Mouse (Mus musculus) bone marrow, adult 2 months (tissue): ENCODE measurements around the gene Kif5c.

Experiments
- CTCF ChIP-seq: fragments of 200-500 bp; IDR thresholded peaks from 2 replicates; pipeline ENCODE4 v1.5.1; 2011; ENCODE audit warnings: low read length, control low read depth; ENCODE audit not compliant: control insufficient read depth, insufficient read depth
- POLR2A ChIP-seq: fragments of 200-500 bp; IDR thresholded peaks from 2 replicates; pipeline ENCODE4 v1.6.1; 2011; ENCODE audit warnings: low read depth, mild to moderate bottlenecking, control low read depth, low read length, borderline replicate concordance; ENCODE audit not compliant: control insufficient read depth

DNA sequence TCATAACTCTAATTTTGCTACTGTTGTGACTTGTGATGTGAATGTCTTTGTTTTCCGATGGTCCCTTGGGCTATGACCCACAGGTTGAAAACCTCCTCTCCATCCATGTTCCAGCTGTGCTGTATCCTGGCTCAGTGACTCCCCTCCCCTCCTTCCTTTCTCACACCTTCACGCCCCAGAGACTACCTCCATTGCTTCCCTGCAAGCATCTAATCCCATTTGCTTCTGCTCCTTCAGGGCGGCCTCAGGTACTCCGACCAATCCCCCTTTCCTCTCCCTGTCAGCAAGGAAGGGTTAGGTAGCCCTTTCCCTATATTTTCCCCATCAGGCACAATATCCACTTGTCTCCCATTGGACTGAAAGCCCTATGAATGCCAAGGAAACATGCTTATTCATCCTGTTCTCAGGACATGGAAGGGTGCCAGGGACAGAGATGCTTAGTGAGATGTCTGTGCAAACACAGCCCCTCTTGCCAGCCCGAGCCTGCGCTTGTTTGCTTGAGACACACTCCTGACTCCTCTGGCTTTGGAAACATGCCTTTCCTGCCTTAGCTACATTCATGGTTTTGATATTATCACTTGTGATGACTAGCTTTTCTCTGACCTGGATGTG is 9.1 kb downstream of the Kif5c start:
- TF ChIP-seq POLR2A, result no peak
- TF ChIP-seq CTCF, result no peak
